Mouse (Mus musculus): ENCODE results near the gene Corin. TPM values are rescaled to one million over a fixed set of nuclear protein-coding genes. Genes with fewer than 3 reads are reported as not detected.
A peak's percentile ranks its signal among the peaks of the same experiment; 100 is the strongest.

The Corin gene
- polyA plus RNA-seq, 1 experiment from 2014 or later, result 4.5 TPM

- Histone ChIP-seq H3K4me1 (ENCODE audit: control insufficient read depth, insufficient read depth, low read length) (no peaks in the 10 kb centered on the region), H3K27ac (replicated peaks; ENCODE audit: low read depth, low read length) (no peak overlapping the region), H3K9me3 (ENCODE audit: control insufficient read depth, low read length) (no peaks in the 10 kb centered on the region), H3K27me3 (replicated peaks; ENCODE audit: control insufficient read depth, insufficient read depth, low read length) (no peaks in the 10 kb centered on the region), H3K9ac (ENCODE audit: low read depth, low read length) (no peak overlapping the region), H3K36me3 (ENCODE audit: control insufficient read depth, insufficient read depth, low read length) (no peaks in the 10 kb centered on the region), H3K4me2 (ENCODE audit: low read depth, low read length) (no peak overlapping the region), H3K4me3 (ENCODE audit: low read depth, low read length) (no peak overlapping the region)
- DNase-seq (ENCODE audit: low spot score), result no peak
- WGBS, result 74% methylated on average over 11 of the region's 11 CpGs
- no peak for ATAC-seq (ENCODE audit: low read depth)
These were observed 51.1 kb downstream of the Corin start for GRCm38 (mm10) chr5:72453176-72453575.

GRCm38 (mm10) chr5:72452750-72453149, 51.5 kb downstream of the Corin start:
- no peaks in the 10 kb centered on the region for H3K27me3 ChIP-seq (replicated peaks; ENCODE audit: control insufficient read depth, insufficient read depth, low read length)
- H3K36me3 ChIP-seq (ENCODE audit: control insufficient read depth, insufficient read depth, low read length), result no peaks in the 10 kb centered on the region
- no peaks in the 10 kb centered on the region for H3K9me3 ChIP-seq (ENCODE audit: control insufficient read depth, low read length)
- ATAC-seq (ENCODE audit: low read depth) (no peak), DNase-seq (ENCODE audit: low spot score) (no peak)
- no peak overlapping the region for H3K4me3 ChIP-seq (ENCODE audit: low read depth, low read length)
- H3K27ac ChIP-seq (replicated peaks; ENCODE audit: low read depth, low read length), result no peak overlapping the region
- no peaks in the 10 kb centered on the region for H3K4me1 ChIP-seq (ENCODE audit: control insufficient read depth, insufficient read depth, low read length)
- H3K4me2 ChIP-seq (ENCODE audit: low read depth, low read length), result no peak overlapping the region
- no peak overlapping the region for H3K9ac ChIP-seq (ENCODE audit: low read depth, low read length)
- WGBS, result 51% methylated on average over 4 of the region's 4 CpGs

GRCm38 (mm10) chr5:72448846-72449245, 55.4 kb downstream of the Corin start:
- WGBS, result 38% methylated on average over 2 of the region's 2 CpGs
- no peaks in the 10 kb centered on the region for H3K4me1 ChIP-seq (ENCODE audit: control insufficient read depth, insufficient read depth, low read length)

GRCm38 (mm10) chr5:72446104-72446503, 58.2 kb downstream of the Corin start:
- H3K4me1 ChIP-seq (ENCODE audit: control insufficient read depth, insufficient read depth, low read length), result no peaks in the 10 kb centered on the region; the same call in 1 of the 2 replicates
- 88% methylated on average over 11 of the region's 11 CpGs for WGBS
- no peaks in the 10 kb centered on the region for H3K27me3 ChIP-seq (replicated peaks; ENCODE audit: control insufficient read depth, insufficient read depth, low read length)
- H3K27ac ChIP-seq (replicated peaks; ENCODE audit: low read depth, low read length), result no peak overlapping the region
- no peaks in the 10 kb centered on the region for H3K9me3 ChIP-seq (ENCODE audit: control insufficient read depth, low read length)
- ATAC-seq (ENCODE audit: low read depth) (no peak), DNase-seq (ENCODE audit: low spot score) (no peak)
- H3K9ac ChIP-seq (ENCODE audit: low read depth, low read length), result no peak overlapping the region
- no peak overlapping the region for H3K4me2 ChIP-seq (ENCODE audit: low read depth, low read length)
- no peaks in the 10 kb centered on the region for H3K36me3 ChIP-seq (ENCODE audit: control insufficient read depth, insufficient read depth, low read length)
- no peak overlapping the region for H3K4me3 ChIP-seq (ENCODE audit: low read depth, low read length)

More at GRCm38 (mm10) chr5:72448846-72449245, 55.4 kb downstream of the Corin start:
- Histone ChIP-seq H3K4me3 (ENCODE audit: low read depth, low read length) (no peak overlapping the region), H3K27me3 (replicated peaks; ENCODE audit: control insufficient read depth, insufficient read depth, low read length) (no peaks in the 10 kb centered on the region), H3K27ac (replicated peaks; ENCODE audit: low read depth, low read length) (no peak overlapping the region), H3K4me2 (ENCODE audit: low read depth, low read length) (no peak overlapping the region), H3K9ac (ENCODE audit: low read depth, low read length) (no peak overlapping the region), H3K36me3 (ENCODE audit: control insufficient read depth, insufficient read depth, low read length) (no peaks in the 10 kb centered on the region), H3K9me3 (ENCODE audit: control insufficient read depth, low read length) (no peaks in the 10 kb centered on the region)
- DNase-seq (ENCODE audit: low spot score) (no peak), ATAC-seq (ENCODE audit: low read depth) (no peak)

- Histone ChIP-seq H3K27ac (replicated peaks; ENCODE audit: low read depth, low read length) (no peak overlapping the region), H3K4me2 (ENCODE audit: low read depth, low read length) (no peak overlapping the region), H3K4me3 (ENCODE audit: low read depth, low read length) (no peak overlapping the region), H3K9ac (ENCODE audit: low read depth, low read length) (no peak overlapping the region), H3K27me3 (replicated peaks; ENCODE audit: control insufficient read depth, insufficient read depth, low read length) (no peaks in the 10 kb centered on the region), H3K4me1 (ENCODE audit: control insufficient read depth, insufficient read depth, low read length) (peaks cover 3% of the 10 kb centered on the region), H3K9me3 (ENCODE audit: control insufficient read depth, low read length) (no peaks in the 10 kb centered on the region), H3K36me3 (ENCODE audit: control insufficient read depth, insufficient read depth, low read length) (no peaks in the 10 kb centered on the region)
- WGBS, result 78% methylated on average over 11 of the region's 11 CpGs
- ATAC-seq (ENCODE audit: low read depth) (no peak), DNase-seq (ENCODE audit: low spot score) (no peak)
These were observed 60.3 kb downstream of the Corin start for GRCm38 (mm10) chr5:72443946-72444345.

GRCm38 (mm10) chr5:72443007-72443406, 61.3 kb downstream of the Corin start:
- 52% methylated on average over 4 of the region's 4 CpGs for WGBS
- no peak overlapping the region for H3K4me3 ChIP-seq (ENCODE audit: low read depth, low read length)
- H3K4me2 ChIP-seq (ENCODE audit: low read depth, low read length), result no peak overlapping the region
- ATAC-seq (ENCODE audit: low read depth) (no peak), DNase-seq (ENCODE audit: low spot score) (no peak)
- no peaks in the 10 kb centered on the region for H3K9me3 ChIP-seq (ENCODE audit: control insufficient read depth, low read length)
- H3K27ac ChIP-seq (replicated peaks; ENCODE audit: low read depth, low read length), result no peak overlapping the region
- H3K9ac ChIP-seq (ENCODE audit: low read depth, low read length), result no peak overlapping the region
- no peaks in the 10 kb centered on the region for H3K36me3 ChIP-seq (ENCODE audit: control insufficient read depth, insufficient read depth, low read length)
- no peaks in the 10 kb centered on the region for H3K27me3 ChIP-seq (replicated peaks; ENCODE audit: control insufficient read depth, insufficient read depth, low read length)
- H3K4me1 ChIP-seq (ENCODE audit: control insufficient read depth, insufficient read depth, low read length), result peaks cover 3% of the 10 kb centered on the region

GRCm38 (mm10) chr5:72441181-72441580, 63.1 kb downstream of the Corin start:
- Histone ChIP-seq H3K9ac (ENCODE audit: low read depth, low read length) (no peak overlapping the region), H3K36me3 (ENCODE audit: control insufficient read depth, insufficient read depth, low read length) (no peaks in the 10 kb centered on the region), H3K4me2 (ENCODE audit: low read depth, low read length) (no peak overlapping the region), H3K27ac (replicated peaks; ENCODE audit: low read depth, low read length) (no peak overlapping the region), H3K9me3 (ENCODE audit: control insufficient read depth, low read length) (no peaks in the 10 kb centered on the region), H3K4me1 (ENCODE audit: control insufficient read depth, insufficient read depth, low read length) (peaks cover 3% of the 10 kb centered on the region), H3K27me3 (replicated peaks; ENCODE audit: control insufficient read depth, insufficient read depth, low read length) (no peaks in the 10 kb centered on the region), H3K4me3 (ENCODE audit: low read depth, low read length) (no peak overlapping the region)
- no peak for DNase-seq (ENCODE audit: low spot score)
- 53% methylated on average over 10 of the region's 10 CpGs for WGBS
- ATAC-seq (ENCODE audit: low read depth), result no peak

- H3K4me2 ChIP-seq (ENCODE audit: low read depth, low read length), result no peak overlapping the region
- no peak overlapping the region for H3K27ac ChIP-seq (replicated peaks; ENCODE audit: low read depth, low read length)
- WGBS, result 88% methylated on average over 11 of the region's 11 CpGs
- no peaks in the 10 kb centered on the region for H3K36me3 ChIP-seq (ENCODE audit: control insufficient read depth, insufficient read depth, low read length)
- no peaks in the 10 kb centered on the region for H3K27me3 ChIP-seq (replicated peaks; ENCODE audit: control insufficient read depth, insufficient read depth, low read length)
- ATAC-seq (ENCODE audit: low read depth), result no peak
- no peak overlapping the region for H3K4me3 ChIP-seq (ENCODE audit: low read depth, low read length)
- no peaks in the 10 kb centered on the region for H3K9me3 ChIP-seq (ENCODE audit: control insufficient read depth, low read length)
- DNase-seq (ENCODE audit: low spot score), result no peak
- no peak overlapping the region for H3K9ac ChIP-seq (ENCODE audit: low read depth, low read length)
- no peaks in the 10 kb centered on the region for H3K4me1 ChIP-seq (ENCODE audit: control insufficient read depth, insufficient read depth, low read length)
These were observed 69.2 kb downstream of the Corin start for GRCm38 (mm10) chr5:72435085-72435484.

GRCm38 (mm10) chr5:72431856-72432255, 72.4 kb downstream of the Corin start:
- Histone ChIP-seq H3K9ac (ENCODE audit: low read depth, low read length) (no peak overlapping the region), H3K4me1 (ENCODE audit: control insufficient read depth, insufficient read depth, low read length) (no peaks in the 10 kb centered on the region), H3K27ac (replicated peaks; ENCODE audit: low read depth, low read length) (no peak overlapping the region), H3K36me3 (ENCODE audit: control insufficient read depth, insufficient read depth, low read length) (no peaks in the 10 kb centered on the region), H3K4me3 (ENCODE audit: low read depth, low read length) (no peak overlapping the region), H3K9me3 (ENCODE audit: control insufficient read depth, low read length) (no peaks in the 10 kb centered on the region), H3K4me2 (ENCODE audit: low read depth, low read length) (no peak overlapping the region), H3K27me3 (replicated peaks; ENCODE audit: control insufficient read depth, insufficient read depth, low read length) (no peaks in the 10 kb centered on the region)
- ATAC-seq (ENCODE audit: low read depth) (no peak), DNase-seq (ENCODE audit: low spot score) (peak; percentile 45)
- WGBS, result 72% methylated on average over 3 of the region's 3 CpGs
